Mouse (Mus musculus) hindbrain, postnatal 0 days (tissue): ENCODE data around the gene Mfsd1. TPM values are rescaled to one million over a fixed set of nuclear protein-coding genes. Genes with fewer than 3 reads are reported as not detected.

ENCODE experiments used
- ATAC-seq: fragments of 200-750 bp; cut with Nextera tagmentation; 2 replicates; pipeline ENCODE4 v1.8.0; 2017; ENCODE audit warnings: mild to moderate bottlenecking, moderate TSS enrichment, moderate library complexity
- DNase-seq: peaks from one replicate; pipeline ENCODE4 v3.0.0-alpha.2; 2015; ENCODE audit warnings: low spot score
- H3K27ac ChIP-seq: fragments of 300-500 bp; sonication (generic); 2 replicates; pipeline ENCODE4 v1.5.1; 2014; ENCODE audit warnings: mild to moderate bottlenecking
- H3K27me3 ChIP-seq: fragments of 300-500 bp; sonication (generic); 2 replicates; pipeline ENCODE4 v1.6.1; 2014; ENCODE audit warnings: low read length, mixed read lengths; ENCODE audit not compliant: insufficient read depth
- H3K36me3 ChIP-seq: fragments of 300-500 bp; sonication (generic); 2 replicates; pipeline ENCODE4 v1.6.1; 2014; ENCODE audit warnings: low read length, mixed read lengths; ENCODE audit not compliant: insufficient read depth
- H3K4me1 ChIP-seq: fragments of 300-500 bp; sonication (generic); 2 replicates; pipeline ENCODE4 v1.6.1; 2014; ENCODE audit warnings: antibody characterized with exemption, low read length, mixed read lengths; ENCODE audit not compliant: insufficient read depth
- H3K4me2 ChIP-seq: fragments of 300-500 bp; sonication (generic); 2 replicates; pipeline ENCODE4 v1.6.1; 2014; ENCODE audit warnings: low read depth, mild to moderate bottlenecking, low read length, moderate library complexity, mixed read lengths
- H3K4me3 ChIP-seq: fragments of 300-500 bp; sonication (generic); 2 replicates; pipeline ENCODE4 v1.5.1; 2014; ENCODE audit warnings: low read length
- H3K9ac ChIP-seq: fragments of 300-500 bp; sonication (generic); replicated peaks from 2 replicates; pipeline ENCODE4 v1.6.1; 2014; ENCODE audit warnings: mild to moderate bottlenecking, low read length, moderate library complexity, mixed read lengths
- H3K9me3 ChIP-seq: fragments of 300-500 bp; sonication (generic); 2 replicates; pipeline ENCODE4 v1.6.1; 2016; ENCODE audit warnings: low read length, mixed read lengths
- CTCF ChIP-seq: IDR thresholded peaks from 2 replicates; pipeline ENCODE4 v1.5.1; 2016; ENCODE audit warnings: antibody characterized with exemption, control low read depth, low read depth
- WGBS: fragments of 180-500 bp; shearing (Covaris S2); extraction: QIAGEN DNeasy Blood & Tissue Kit; methylation state at CpG from one replicate; pipeline ENCODE4 v1.1.7; 2014; 5-methylcytosine and 5-hydroxymethylcytosine counted together
- polyA plus RNA-seq: library from polyadenylated mRNA; unstranded; fragments of >200 nt; fragmentation: Nextera tagmentation; extraction: Ambion mirVana; gene quantifications from 2 replicates; pipeline ENCODE4 v1.2.1, GENCODE M21; 2015
- total RNA-seq: library from RNA; depleted of rRNA; stranded (reverse); fragments of >200 nt; gene quantifications from 2 replicates; pipeline ENCODE4 v1.2.3, GENCODE M21; 2014

Gene Mfsd1
- total and polyA plus RNA-seq, 2 experiments from 2014 or later, result 32.6 to 35.0 TPM

GRCm38 (mm10) chr3:67573523-67573922, 9.0 kb upstream of the Mfsd1 start:
- no peak for TF ChIP-seq CTCF

GRCm38 (mm10) chr3:67576248-67576647, 6.3 kb upstream of the Mfsd1 start:
- H3K9ac ChIP-seq, result no peak overlapping the region
- H3K4me2 ChIP-seq, result no peak overlapping the region
- 90% methylated on average over 2 of the region's 2 CpGs for WGBS
- ATAC-seq, result no peak
- no peak for TF ChIP-seq CTCF
- DNase-seq, result no peak
- no peaks in the 10 kb centered on the region for H3K4me1 ChIP-seq
- H3K36me3 ChIP-seq, result no peaks in the 10 kb centered on the region
- no peaks in the 10 kb centered on the region for H3K9me3 ChIP-seq
- H3K27ac ChIP-seq, result no peak overlapping the region
- H3K27me3 ChIP-seq, result no peaks in the 10 kb centered on the region
- H3K4me3 ChIP-seq, result no peak overlapping the region

More at GRCm38 (mm10) chr3:67573523-67573922, 9.0 kb upstream of the Mfsd1 start:
- no peak overlapping the region for H3K4me2 ChIP-seq
- H3K27me3 ChIP-seq, result no peaks in the 10 kb centered on the region
- no peaks in the 10 kb centered on the region for H3K9me3 ChIP-seq
- ATAC-seq (no peak), DNase-seq (no peak)
- H3K9ac ChIP-seq, result no peak overlapping the region
- 0% methylated on average over 1 of the region's 1 CpGs for WGBS
- no peak overlapping the region for H3K4me3 ChIP-seq
- no peaks in the 10 kb centered on the region for H3K4me1 ChIP-seq
- H3K36me3 ChIP-seq, result no peaks in the 10 kb centered on the region
- H3K27ac ChIP-seq, result no peak overlapping the region

GRCm38 (mm10) chr3:67576724-67577123, 5.8 kb upstream of the Mfsd1 start:
- no peaks in the 10 kb centered on the region for H3K27me3 ChIP-seq
- H3K9me3 ChIP-seq, result no peaks in the 10 kb centered on the region
- no peak overlapping the region for H3K4me2 ChIP-seq
- DNase-seq (no peak), ATAC-seq (no peak)
- H3K9ac ChIP-seq, result no peak overlapping the region
- no peak for TF ChIP-seq CTCF
- 87% methylated on average over 6 of the region's 6 CpGs for WGBS
- no peak overlapping the region for H3K4me3 ChIP-seq
- no peak overlapping the region for H3K27ac ChIP-seq
- H3K4me1 ChIP-seq, result no peaks in the 10 kb centered on the region
- H3K36me3 ChIP-seq, result no peaks in the 10 kb centered on the region

GRCm38 (mm10) chr3:67583125-67583845, 744 bp downstream of the Mfsd1 start:
- H3K27ac ChIP-seq, result peak overlapping the region; percentile 59
- peak overlapping the region; percentile 90 for H3K4me3 ChIP-seq
- H3K9me3 ChIP-seq, result no peaks in the 10 kb centered on the region
- peak overlapping the region; percentile 96 for H3K4me2 ChIP-seq
- no peaks in the 10 kb centered on the region for H3K27me3 ChIP-seq
- ATAC-seq, result no peak
- 21% methylated on average over 16 of the region's 16 CpGs for WGBS
- H3K9ac ChIP-seq, result peak overlapping the region; percentile 63
- H3K36me3 ChIP-seq, result peaks cover 14% of the 10 kb centered on the region; the same call in 1 of the 2 replicates
- TF ChIP-seq CTCF, result no peak
- no peak for DNase-seq
- H3K4me1 ChIP-seq, result 0 out of 2 replicates have a peak, but pooled peaks cover 6% of the 10 kb centered on the region

- TF ChIP-seq CTCF, result no peak
- Histone ChIP-seq H3K9ac (0 out of 2 replicates have a peak overlapping the region, but pooled peaks have one; percentile 63), H3K4me2 (peak overlapping the region; percentile 96), H3K4me3 (no peak overlapping the region), H3K9me3 (no peaks in the 10 kb centered on the region), H3K27me3 (no peaks in the 10 kb centered on the region), H3K4me1 (0 out of 2 replicates have a peak, but pooled peaks cover 6% of the 10 kb centered on the region), H3K27ac (no peak overlapping the region), H3K36me3 (peaks cover 17% of the 10 kb centered on the region; the same call in 1 of the 2 replicates)
- WGBS, result 87% methylated on average over 6 of the region's 6 CpGs
- ATAC-seq (no peak), DNase-seq (no peak)
Observed at GRCm38 (mm10) chr3:67583846-67584186, 1.3 kb downstream of the Mfsd1 start.

- H3K9ac ChIP-seq, result no peak overlapping the region
- H3K27ac ChIP-seq, result no peak overlapping the region
- ATAC-seq (no peak), DNase-seq (no peak)
- WGBS, result 93% methylated on average over 2 of the region's 2 CpGs
- H3K4me2 ChIP-seq, result no peak overlapping the region
- H3K4me1 ChIP-seq, result 0 out of 2 replicates have a peak, but pooled peaks cover 6% of the 10 kb centered on the region
- TF ChIP-seq CTCF, result no peak
- H3K4me3 ChIP-seq, result no peak overlapping the region
- H3K27me3 ChIP-seq, result no peaks in the 10 kb centered on the region
- H3K9me3 ChIP-seq, result no peaks in the 10 kb centered on the region
- H3K36me3 ChIP-seq, result peaks cover 36% of the 10 kb centered on the region; the same call in 1 of the 2 replicates
Observed at GRCm38 (mm10) chr3:67586511-67586910, 4.0 kb downstream of the Mfsd1 start.

GRCm38 (mm10) chr3:67587430-67587829, 4.9 kb downstream of the Mfsd1 start:
- Histone ChIP-seq H3K36me3 (peaks cover 43% of the 10 kb centered on the region; the same call in 1 of the 2 replicates), H3K4me1 (0 out of 2 replicates have a peak, but pooled peaks cover 4% of the 10 kb centered on the region), H3K4me2 (no peak overlapping the region), H3K9ac (no peak overlapping the region), H3K27me3 (no peaks in the 10 kb centered on the region), H3K27ac (no peak overlapping the region), H3K9me3 (no peaks in the 10 kb centered on the region), H3K4me3 (no peak overlapping the region)
- DNase-seq (no peak), ATAC-seq (no peak)
- 82% methylated on average over 9 of the region's 9 CpGs for WGBS
- TF ChIP-seq CTCF, result no peak
